Mouse (Mus musculus) liver, embryonic 14.5 days (tissue): ENCODE data around the gene Dennd2c.

Source experiments
- CTCF ChIP-seq: IDR thresholded peaks from 2 replicates; pipeline ENCODE4 v1.5.1; 2016; ENCODE audit warnings: antibody characterized with exemption, low read depth, control low read depth
- EP300 ChIP-seq: IDR thresholded peaks from 2 replicates; pipeline ENCODE4 v1.6.1; 2016; ENCODE audit warnings: antibody characterized with exemption, low read depth

- no peak for TF ChIP-seq CTCF
- TF ChIP-seq EP300: no peak
Measured at GRCm38 (mm10) chr3:103079301-103079700, 23.1 kb upstream of the Dennd2c start.
